Mouse (Mus musculus): ENCODE data around the gene Osbpl5. TPM values are rescaled to one million over a fixed set of nuclear protein-coding genes. Genes with fewer than 3 reads are reported as not detected.

Osbpl5 gene
- polyA plus RNA-seq (2016; fragmentation: Nextera tagmentation; extraction: Ambion mirVana) = 11.1 and 16.3 TPM in 2 replicates

- no peaks in the 10 kb centered on the region for H3K9me3 ChIP-seq (replicated peaks)
- DNase-seq (ENCODE audit: low spot score) = peak; percentile 25
- WGBS = 28% methylated on average over 22 of the region's 22 CpGs
- no peaks in the 10 kb centered on the region for H3K36me3 ChIP-seq
- peaks cover 15% of the 10 kb centered on the region for H3K4me1 ChIP-seq
- peak within 1 kb of the TSS; percentile 29 for H3K27ac ChIP-seq (replicated peaks)
- peaks cover 62% of the 10 kb centered on the region for H3K27me3 ChIP-seq (ENCODE audit: low read depth, poor library complexity, severe bottlenecking)
- peak within 1 kb of the TSS; percentile 55 for H3K4me3 ChIP-seq
Observed at GRCm38 (mm10) chr7:143756125-143757026, at the start of gene Osbpl5. Osbpl5 (minus strand) TSS chr7:143756985.

GRCm38 (mm10) chr7:143805199-143805624 lies 48.4 kb upstream of the Osbpl5 start:
- H3K4me3 ChIP-seq = no peak overlapping the region
- whole genome bisulfite sequencing = 88% methylated on average over 5 of the region's 5 CpGs
- no peak for DNase-seq (ENCODE audit: low spot score)
- H3K9me3 ChIP-seq (replicated peaks) = no peaks in the 10 kb centered on the region
- no peaks in the 10 kb centered on the region for H3K4me1 ChIP-seq
- H3K36me3 ChIP-seq = peaks cover 92% of the 10 kb centered on the region
- no peaks in the 10 kb centered on the region for H3K27me3 ChIP-seq (ENCODE audit: low read depth, poor library complexity, severe bottlenecking)
- no peak overlapping the region for H3K27ac ChIP-seq (replicated peaks)

GRCm38 (mm10) chr7:143801195-143802065 lies 44.6 kb upstream of the Osbpl5 start:
- WGBS = 89% methylated on average over 8 of the region's 8 CpGs
- H3K4me1 ChIP-seq = no peaks in the 10 kb centered on the region

GRCm38 (mm10) chr7:143800770-143801169 lies 44.0 kb upstream of the Osbpl5 start:
- Histone ChIP-seq H3K27ac (replicated peaks) (no peak overlapping the region), H3K4me3 (no peak overlapping the region), H3K9me3 (replicated peaks) (no peaks in the 10 kb centered on the region), H3K27me3 (ENCODE audit: low read depth, poor library complexity, severe bottlenecking) (no peaks in the 10 kb centered on the region), H3K4me1 (no peaks in the 10 kb centered on the region), H3K36me3 (peaks cover 93% of the 10 kb centered on the region)
- WGBS = 88% methylated on average over 1 of the region's 1 CpGs
- DNase-seq (ENCODE audit: low spot score) = no peak

More at GRCm38 (mm10) chr7:143801195-143802065, 44.6 kb upstream of the Osbpl5 start:
- H3K4me3 ChIP-seq = no peak overlapping the region
- no peaks in the 10 kb centered on the region for H3K27me3 ChIP-seq (ENCODE audit: low read depth, poor library complexity, severe bottlenecking)
- no peak for DNase-seq (ENCODE audit: low spot score)
- H3K27ac ChIP-seq (replicated peaks) = no peak overlapping the region
- peaks cover 93% of the 10 kb centered on the region for H3K36me3 ChIP-seq
- H3K9me3 ChIP-seq (replicated peaks) = no peaks in the 10 kb centered on the region

DNA sequence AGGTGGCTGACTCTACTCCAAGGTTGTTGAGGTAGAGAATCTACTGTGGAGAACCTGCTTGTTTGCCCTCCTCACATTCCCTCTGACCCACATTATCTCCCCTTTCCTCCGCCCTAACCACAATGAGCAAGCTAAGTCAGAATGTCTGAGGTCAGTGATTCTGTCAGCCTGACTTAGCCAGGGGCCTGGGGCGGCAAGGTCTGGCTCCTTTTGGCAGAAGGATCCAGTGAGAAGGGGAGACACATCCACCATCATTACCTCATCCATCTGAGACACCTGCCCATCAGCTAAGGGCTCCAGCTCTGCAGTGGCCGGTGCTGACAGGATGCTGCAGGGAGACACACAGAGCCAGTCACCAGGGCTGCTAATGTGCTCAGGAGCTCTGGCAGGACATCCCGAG lies 42.0 kb upstream of the Osbpl5 start:
- DNase-seq (ENCODE audit: low spot score) = no peak
- Histone ChIP-seq H3K27me3 (ENCODE audit: low read depth, poor library complexity, severe bottlenecking) (no peaks in the 10 kb centered on the region), H3K4me1 (no peaks in the 10 kb centered on the region), H3K27ac (replicated peaks) (no peak overlapping the region), H3K36me3 (peaks cover 88% of the 10 kb centered on the region), H3K4me3 (no peak overlapping the region), H3K9me3 (replicated peaks) (no peaks in the 10 kb centered on the region)
- WGBS = 83% methylated on average over 4 of the region's 4 CpGs

DNA sequence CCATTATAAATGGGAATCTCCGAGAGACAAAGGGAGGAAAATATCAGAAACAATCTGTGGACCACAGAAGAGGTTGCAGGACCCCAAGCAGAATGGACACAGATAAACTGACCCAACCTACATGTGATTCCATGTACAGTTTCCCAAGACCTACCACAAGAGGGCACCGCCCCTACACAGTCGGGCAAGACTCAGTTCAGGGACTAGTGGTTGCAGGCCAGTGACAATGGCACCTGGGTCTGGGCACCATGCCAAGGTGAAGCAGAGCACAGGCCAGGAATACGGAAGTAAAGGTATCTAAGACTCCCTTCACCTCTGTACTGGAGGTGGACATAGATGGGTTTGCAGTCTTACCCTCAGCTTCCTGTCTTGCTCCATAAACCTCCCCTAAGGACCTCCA lies 36.3 kb upstream of the Osbpl5 start:
- WGBS = 71% methylated on average over 4 of the region's 4 CpGs
- Histone ChIP-seq H3K27ac (replicated peaks) (no peak overlapping the region), H3K4me1 (no peaks in the 10 kb centered on the region), H3K9me3 (replicated peaks) (no peaks in the 10 kb centered on the region), H3K4me3 (no peak overlapping the region), H3K36me3 (peaks cover 33% of the 10 kb centered on the region), H3K27me3 (ENCODE audit: low read depth, poor library complexity, severe bottlenecking) (no peaks in the 10 kb centered on the region)
- no peak for DNase-seq (ENCODE audit: low spot score)

DNA sequence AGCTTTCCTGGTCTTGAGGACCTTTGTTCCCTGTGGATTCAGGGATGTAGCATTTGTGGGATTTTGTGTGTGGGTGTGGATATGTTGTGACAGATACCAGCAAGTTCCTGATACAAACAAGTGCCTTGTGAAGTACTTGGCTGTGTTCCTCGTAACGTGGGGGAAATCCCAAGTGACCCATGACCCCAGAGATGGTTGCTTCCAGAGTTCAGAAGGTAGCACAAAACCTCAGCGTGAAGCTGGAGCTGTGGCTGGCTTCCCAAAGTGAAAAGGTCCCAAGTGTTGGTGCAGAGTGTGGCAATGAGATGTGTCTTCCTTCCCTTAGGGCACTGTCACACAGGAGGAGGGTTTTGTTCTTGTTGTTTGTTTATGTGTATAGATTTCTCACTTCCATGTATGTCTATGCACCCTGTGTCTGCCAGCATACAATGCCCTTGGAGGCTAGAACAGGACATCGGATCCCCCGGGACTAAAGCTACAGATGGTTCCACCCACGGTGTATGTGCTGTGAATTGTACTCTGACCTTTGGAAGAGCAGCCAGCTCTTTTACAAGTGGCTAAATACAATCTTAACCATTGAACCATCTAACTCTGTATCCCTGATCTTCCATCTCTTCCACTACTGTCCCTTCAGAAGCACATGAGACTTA lies 35.7 kb upstream of the Osbpl5 start:
- 82% methylated on average over 6 of the region's 6 CpGs for WGBS
- no peak for DNase-seq (ENCODE audit: low spot score)
- Histone ChIP-seq H3K36me3 (peaks cover 26% of the 10 kb centered on the region), H3K4me3 (no peak overlapping the region), H3K4me1 (no peaks in the 10 kb centered on the region), H3K27me3 (ENCODE audit: low read depth, poor library complexity, severe bottlenecking) (no peaks in the 10 kb centered on the region), H3K27ac (replicated peaks) (no peak overlapping the region), H3K9me3 (replicated peaks) (no peaks in the 10 kb centered on the region)

DNA sequence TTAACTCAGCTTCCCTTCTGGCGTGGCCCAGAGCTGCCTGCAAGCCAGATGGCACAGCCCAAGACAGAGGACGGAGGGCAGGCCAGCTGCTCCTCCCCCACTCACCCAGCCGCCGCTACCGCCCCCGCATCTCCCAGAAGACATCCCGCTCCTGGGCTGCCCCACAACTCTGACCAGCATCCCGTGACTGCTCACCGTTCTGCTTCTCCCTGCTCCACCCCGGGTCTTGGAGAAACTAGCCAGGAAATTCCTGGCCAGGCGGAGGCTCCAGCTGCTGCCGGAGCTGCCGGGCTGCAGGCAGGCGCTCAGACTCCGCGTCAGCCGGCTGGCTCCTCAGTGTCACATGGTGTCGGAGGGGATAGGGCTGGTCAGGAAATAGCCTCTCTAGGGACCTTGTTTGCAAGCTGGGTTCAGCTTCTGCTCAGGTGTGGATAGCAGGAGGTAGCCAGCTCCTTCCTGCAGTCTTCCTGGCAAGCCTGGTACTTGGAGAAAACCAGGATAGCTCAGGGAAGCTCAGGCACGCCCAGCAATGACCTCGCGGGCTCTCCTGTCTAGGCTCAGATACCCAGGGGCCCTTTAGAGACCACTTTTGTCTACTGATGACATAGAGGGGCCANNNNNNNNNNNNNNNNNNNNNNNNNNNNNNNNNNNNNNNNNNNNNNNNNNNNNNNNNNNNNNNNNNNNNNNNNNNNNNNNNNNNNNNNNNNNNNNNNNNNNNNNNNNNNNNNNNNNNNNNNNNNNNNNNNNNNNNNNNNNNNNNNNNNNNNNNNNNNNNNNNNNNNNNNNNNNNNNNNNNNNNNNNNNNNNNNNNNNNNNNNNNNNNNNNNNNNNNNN lies 27.4 kb upstream of the Osbpl5 start, which contains the start of gene Mrgpre:
Gene Mrgpre (minus strand): TSS at position 505 of the 834 bp plus-strand sequence.
- Histone ChIP-seq H3K9me3 (replicated peaks) (no peaks in the 10 kb centered on the region), H3K4me3 (peak within 1 kb of the TSS; percentile 63), H3K4me1 (peaks cover 24% of the 10 kb centered on the region), H3K27ac (replicated peaks) (peak within 1 kb of the TSS; percentile 85), H3K27me3 (ENCODE audit: low read depth, poor library complexity, severe bottlenecking) (peaks cover 40% of the 10 kb centered on the region), H3K36me3 (no peaks in the 10 kb centered on the region)
- WGBS = 4% methylated on average over 21 of the region's 21 CpGs
- peak; percentile 75 for DNase-seq (ENCODE audit: low spot score)

DNA sequence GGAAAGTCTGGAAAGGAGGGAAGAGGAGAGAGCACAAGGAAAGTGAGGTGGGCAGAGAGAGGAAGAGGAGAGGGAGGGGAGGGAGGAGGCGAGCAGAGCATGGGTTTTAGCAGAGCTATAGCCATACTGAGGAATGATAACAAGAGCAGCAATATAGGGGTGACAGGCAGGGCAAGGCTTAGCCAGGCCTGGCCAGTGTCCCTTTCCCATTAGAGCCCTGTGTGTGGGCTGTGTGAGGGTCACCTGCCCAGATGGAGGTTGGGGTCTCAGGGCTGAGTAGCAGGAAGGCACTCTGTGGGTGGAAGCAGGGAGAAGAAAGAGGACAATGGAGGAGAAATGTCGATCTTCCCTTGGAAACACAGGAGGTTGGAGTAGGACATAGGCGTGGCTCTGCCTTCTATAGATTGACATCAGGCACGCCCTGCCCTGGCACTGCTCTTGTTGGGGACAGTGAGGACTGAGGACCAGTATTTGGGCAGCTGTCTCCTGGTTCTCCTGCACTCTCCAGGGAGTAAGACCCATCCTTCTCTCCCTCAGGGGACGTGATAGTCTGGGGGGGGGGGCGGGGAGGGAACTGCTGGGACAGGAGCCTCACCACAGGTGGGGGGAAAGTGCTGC lies 26.7 kb upstream of the Osbpl5 start:
- Histone ChIP-seq H3K27ac (replicated peaks) (peak overlapping the region; percentile 85), H3K4me3 (peak overlapping the region; percentile 63), H3K4me1 (peaks cover 24% of the 10 kb centered on the region), H3K27me3 (ENCODE audit: low read depth, poor library complexity, severe bottlenecking) (peaks cover 40% of the 10 kb centered on the region), H3K36me3 (no peaks in the 10 kb centered on the region), H3K9me3 (replicated peaks) (no peaks in the 10 kb centered on the region)
- DNase-seq (ENCODE audit: low spot score) = no peak
- 17% methylated on average over 5 of the region's 6 CpGs for WGBS

- 61% methylated on average over 2 of the region's 2 CpGs for WGBS
- no peaks in the 10 kb centered on the region for H3K36me3 ChIP-seq
- DNase-seq (ENCODE audit: low spot score) = no peak
Observed at GRCm38 (mm10) chr7:143777375-143777774, 20.6 kb upstream of the Osbpl5 start.

DNA sequence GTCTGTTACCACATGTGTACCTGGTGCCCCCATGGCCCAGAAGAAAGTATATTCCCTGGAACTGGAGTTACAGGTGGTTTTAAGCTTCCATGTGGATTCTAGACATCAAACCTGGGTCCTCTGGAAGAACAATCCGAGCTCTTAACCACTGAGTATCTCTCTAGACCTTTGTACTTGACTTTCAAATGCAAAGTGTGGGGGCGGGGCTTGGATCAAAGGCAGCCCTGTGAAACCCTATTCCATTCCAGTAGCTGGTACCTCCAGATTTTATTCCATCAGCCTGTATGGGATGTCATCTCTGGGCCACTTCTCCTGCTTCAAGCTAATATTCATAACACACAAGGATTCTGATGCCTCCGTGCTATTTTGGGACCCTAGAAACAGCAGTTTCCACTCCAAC lies 19.4 kb upstream of the Osbpl5 start:
- no peak for DNase-seq (ENCODE audit: low spot score)
- no peaks in the 10 kb centered on the region for H3K9me3 ChIP-seq (replicated peaks)
- 36% methylated on average over 3 of the region's 3 CpGs for WGBS
- H3K27ac ChIP-seq (replicated peaks) = no peak overlapping the region
- no peaks in the 10 kb centered on the region for H3K4me1 ChIP-seq
- 0 out of 2 replicates have a peak, but pooled peaks cover 2% of the 10 kb centered on the region for H3K27me3 ChIP-seq (ENCODE audit: low read depth, poor library complexity, severe bottlenecking)
- no peaks in the 10 kb centered on the region for H3K36me3 ChIP-seq
- H3K4me3 ChIP-seq = no peak overlapping the region

More at GRCm38 (mm10) chr7:143777375-143777774, 20.6 kb upstream of the Osbpl5 start:
- no peak overlapping the region for H3K27ac ChIP-seq (replicated peaks)
- no peaks in the 10 kb centered on the region for H3K9me3 ChIP-seq (replicated peaks)
- no peaks in the 10 kb centered on the region for H3K4me1 ChIP-seq
- no peak overlapping the region for H3K4me3 ChIP-seq
- H3K27me3 ChIP-seq (ENCODE audit: low read depth, poor library complexity, severe bottlenecking) = peaks cover 12% of the 10 kb centered on the region
